Mouse (Mus musculus): ENCODE results near the gene Pbx1.

Pbx1 gene

DNA sequence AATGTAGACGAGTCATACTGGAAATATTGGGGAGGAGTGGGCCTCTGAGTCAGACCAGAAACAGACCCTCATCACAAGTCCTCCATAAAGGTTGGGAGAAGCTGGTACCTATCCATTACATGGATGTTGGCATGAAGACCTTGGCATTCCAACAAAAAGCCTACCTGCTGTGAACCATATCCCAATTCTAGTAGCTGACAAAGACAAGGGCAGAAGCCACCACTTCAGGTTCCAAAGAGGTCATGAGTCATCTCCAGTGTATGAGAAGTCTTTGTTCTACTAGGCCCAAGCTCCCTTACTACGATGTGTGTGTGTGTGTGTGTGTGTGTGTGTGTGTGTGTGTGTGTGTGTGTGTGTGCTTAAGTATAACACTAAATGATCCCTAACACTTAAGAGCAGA, 160.0 kb downstream of the Pbx1 start:
- no peak for DNase-seq (ENCODE audit: extremely low read depth, low read depth)

DNA sequence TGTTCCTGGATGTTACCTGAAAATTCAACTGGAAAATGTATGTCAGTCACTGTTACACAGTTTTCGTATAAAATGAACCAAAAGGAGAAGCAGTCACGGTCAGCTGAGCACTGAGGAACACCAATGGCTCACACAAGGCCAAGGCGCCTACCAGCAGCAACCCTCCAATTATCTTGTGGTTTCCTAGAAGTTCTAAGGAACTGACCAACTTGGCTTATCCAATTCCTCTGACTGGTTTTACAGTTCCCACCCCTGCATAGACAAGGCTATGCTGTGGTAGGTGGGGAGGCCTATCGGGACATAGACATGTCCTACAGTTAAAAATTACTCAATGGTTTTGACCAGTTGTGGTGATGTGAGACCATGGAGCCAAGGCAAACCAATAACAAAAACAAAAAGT, 160.9 kb downstream of the Pbx1 start:
- DNase-seq (ENCODE audit: extremely low read depth, low read depth) = no peak

DNA sequence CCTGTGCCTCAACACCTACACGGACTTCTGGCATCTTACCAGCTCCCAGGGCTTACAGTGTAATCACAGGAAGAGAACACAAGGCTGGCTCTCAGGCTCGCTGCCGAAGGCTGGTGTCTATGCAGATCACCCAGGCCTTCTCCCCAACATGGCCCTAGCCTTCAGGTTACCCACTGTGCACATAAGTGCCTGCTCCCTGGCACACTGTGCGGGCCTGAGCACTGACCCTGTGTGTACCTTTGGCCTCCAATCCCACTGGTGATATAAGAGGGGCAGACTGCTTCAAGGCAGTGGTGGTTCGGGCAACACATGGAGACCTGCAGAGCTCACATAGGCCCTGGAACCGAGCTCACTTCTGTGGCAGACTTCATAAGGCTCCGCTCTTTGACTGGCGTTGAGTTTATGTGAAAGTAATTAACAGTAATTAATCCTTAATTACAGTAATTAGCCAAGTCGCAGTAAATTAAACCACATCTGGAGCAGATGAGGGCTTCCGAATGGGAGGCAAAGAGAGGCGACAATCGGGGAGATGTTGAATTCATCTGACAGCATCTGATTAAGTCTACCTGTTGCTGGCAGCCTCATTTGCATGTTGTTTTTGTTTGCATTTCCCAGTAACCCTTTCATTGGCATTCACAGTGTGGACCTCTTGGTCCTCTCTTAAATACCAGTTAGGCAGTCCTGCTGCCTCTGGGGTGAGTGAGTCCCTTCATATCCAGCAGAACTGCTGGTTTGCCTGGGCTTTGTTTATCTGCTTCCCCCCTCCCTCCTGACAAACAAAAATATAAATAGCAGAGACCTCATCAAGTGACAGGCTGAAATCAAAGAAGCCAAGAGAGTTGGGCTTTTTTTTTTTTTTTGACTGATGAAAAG, 163.1 kb downstream of the Pbx1 start:
- DNase-seq (ENCODE audit: extremely low read depth, low read depth) = no peak

DNA sequence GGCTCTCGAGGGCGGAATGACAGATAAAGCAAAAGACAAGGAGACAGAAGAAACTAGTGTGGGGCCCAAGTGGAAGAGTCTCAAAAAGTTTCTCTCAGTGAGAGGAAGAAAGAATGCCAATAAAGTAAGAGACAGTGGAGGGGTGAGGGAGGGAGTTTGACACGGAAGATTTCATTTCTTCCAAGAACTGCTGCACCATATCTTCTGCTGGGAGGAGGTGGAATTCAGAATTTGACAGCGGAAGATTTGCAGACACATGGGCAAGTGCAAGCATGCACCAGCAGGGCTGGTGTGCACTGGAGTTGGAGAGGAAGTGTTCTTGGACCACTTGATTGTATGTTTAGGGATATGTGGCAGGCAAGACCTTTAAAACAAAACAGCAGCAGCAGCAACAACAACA, 163.8 kb downstream of the Pbx1 start:
- no peak for DNase-seq (ENCODE audit: extremely low read depth, low read depth)

DNA sequence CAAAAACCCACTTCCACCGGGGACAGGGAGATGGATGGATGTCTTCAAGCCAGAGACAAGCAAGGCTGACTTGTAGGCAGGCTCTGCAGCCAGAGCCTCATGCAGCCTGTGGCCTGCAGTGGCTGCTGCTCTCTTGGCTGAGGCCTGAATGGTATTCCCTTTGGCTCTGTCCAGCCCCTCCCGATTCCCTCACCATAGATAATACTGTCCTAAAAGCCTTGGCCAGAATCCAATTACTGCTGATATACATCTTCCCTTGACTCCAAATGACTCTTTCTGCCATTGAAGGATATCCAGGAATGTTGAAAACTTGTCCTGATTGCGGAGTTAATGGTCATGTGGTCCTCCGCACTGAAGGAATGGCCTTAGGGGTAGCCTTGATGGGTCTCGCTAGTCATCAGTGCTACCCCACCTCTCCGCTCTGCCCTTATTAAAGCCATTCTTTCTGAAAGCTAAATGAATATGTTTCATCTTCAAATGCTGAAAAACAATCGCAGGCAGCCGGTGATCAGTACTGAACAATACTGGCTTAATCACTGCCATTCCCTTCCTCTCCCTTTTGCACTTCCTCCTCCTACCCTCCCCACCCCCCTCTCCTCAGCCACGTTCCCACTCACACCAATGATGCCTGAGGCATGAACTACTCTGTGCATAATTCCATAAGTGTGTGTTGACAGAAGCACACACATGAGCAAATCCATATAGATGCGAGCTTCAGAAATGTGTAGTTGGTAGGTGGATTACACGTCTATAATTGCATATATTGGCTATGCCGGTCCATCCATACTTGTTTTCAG, 166.3 kb downstream of the Pbx1 start:
- DNase-seq (ENCODE audit: extremely low read depth, low read depth) = no peak

DNA sequence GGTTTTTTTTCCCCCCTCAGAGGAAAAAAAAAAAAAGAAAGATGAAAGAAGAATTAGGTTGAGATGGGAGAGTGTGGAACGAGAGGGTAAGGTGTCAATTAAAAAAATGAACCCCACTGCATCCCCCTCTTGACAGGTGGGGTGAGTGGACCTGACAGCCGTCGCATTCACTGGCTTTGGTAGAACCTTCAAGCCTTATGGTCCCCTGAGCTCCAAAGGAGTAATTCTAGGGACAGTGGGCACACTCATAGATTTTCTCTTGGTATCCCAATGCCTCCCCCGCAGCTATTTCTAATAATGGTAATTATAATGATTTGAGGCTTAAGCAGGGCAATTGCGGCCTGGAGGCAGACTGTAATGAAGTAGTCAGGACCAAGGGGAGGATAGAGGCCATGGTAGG, 167.0 kb downstream of the Pbx1 start:
- no peak for DNase-seq (ENCODE audit: extremely low read depth, low read depth)

DNA sequence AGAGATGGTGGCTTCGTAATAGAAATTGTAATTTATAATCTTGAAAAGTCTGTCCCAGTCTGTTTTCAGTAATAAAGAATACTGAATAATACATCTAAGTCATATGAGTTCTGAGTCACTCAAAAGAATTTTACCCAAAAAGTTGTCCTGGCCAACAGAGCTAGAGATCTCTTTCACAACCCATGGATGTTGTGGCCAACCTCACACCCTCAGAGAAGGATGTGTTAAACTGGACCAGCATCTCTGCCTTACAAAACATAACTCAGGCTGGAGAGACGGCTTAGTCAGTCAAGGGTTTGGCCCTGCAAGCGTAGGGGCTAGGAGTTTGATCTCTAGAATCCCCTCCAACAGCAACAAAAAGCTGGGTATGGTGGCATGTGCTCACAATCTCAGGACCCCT, 171.7 kb downstream of the Pbx1 start:
- DNase-seq (ENCODE audit: extremely low read depth, low read depth) = no peak

DNA sequence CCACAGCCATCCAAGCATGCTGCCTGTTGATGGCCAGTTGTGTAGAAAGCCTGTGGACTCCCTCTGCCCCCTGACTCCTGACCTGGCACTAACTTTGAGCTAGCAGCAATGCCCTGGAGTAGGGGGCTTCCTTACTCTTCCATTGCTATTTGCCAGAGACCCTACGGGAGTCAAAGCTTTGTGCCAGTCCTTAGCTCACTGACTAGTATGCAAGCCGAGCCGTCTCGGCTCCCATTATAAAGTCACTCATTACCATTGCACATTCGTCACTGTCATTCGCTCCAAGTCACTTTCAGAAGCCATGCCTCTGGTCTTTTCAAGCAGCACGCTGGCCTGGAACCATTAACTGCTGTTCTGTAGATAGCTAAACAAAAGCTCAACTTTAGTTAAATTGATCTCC, 173.2 kb downstream of the Pbx1 start:
- DNase-seq (ENCODE audit: extremely low read depth, low read depth) = no peak

DNA sequence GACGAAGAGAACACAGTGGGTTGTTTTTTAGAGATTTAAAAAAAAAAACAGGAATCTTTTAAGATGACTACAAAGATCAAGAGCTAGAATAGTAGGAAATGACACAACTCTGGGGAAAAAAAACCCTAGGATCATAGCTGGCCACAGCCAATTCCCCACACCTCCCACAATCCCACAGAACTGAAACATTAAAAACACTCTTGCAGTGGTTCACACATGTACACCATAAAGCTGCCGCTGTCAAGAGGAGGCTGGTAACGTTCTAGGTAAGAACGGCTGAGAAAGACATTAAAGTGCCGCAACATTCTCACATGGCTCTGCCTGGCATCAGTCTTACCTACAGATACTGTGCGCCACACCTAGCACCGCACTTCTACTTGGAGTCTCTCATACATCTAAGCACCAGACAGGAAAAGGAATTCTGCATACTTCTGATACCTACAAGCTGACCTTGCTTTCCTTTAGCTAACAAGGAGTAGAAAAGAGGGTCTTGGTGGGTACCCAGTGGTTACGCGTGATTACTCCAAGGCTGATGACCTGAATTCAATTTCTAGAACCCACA, 176.6 kb downstream of the Pbx1 start:
- DNase-seq (ENCODE audit: extremely low read depth, low read depth) = no peak

DNA sequence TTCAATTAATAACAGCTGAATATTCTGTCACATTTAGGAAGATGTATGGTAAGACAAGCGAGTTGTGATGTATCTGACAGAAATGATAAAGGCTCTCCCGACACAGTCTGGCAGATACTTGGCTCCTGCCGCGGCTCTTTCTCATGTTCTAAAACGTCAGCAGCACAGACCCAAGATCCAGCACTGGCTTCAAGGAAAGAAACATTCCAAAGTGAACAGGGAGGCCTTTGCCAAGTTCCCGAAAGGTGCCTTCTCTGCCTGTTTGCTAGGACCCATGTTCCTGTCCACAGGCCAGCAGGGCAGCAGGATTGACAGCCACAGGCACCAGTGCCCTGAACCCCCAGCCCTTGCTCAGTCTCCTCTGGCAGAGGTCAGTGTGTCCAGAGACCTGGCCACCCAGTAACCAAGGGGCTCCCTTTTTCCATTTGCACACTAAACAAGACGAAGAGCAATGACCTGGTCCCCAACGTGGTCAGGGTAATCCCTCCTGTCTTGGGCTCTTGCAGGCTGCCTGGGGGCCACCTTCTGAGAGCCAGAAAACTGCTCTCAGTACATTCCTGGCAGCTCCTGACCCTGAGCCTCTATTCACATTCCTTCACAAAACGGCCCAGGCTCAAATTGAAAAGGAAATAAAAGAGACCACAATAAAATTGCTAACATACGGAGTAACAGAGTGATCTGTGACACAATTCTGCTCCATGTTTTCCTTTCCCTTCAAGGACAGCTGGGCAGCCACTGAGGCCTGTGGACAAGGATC, 184.9 kb downstream of the Pbx1 start:
- no peak for DNase-seq (ENCODE audit: extremely low read depth, low read depth)

DNA sequence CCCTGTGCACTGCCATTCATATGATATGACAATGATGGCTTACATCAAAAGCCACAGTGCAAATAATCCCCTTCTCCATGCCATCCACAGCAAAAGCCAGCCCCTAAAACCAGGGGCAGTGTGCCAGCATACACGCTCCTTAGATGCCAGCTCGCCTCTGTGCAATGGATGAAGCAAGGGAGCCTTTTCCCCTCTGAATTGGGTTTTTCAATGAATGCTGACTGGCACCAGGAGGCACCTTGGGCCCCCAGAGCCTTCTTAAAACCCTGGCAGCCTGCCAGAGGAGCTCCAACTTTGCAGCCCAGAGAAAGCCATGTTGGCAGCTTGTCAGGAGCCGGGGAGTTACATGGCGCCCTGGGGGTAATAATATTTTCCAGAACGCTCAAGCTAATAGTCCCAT, 186.5 kb downstream of the Pbx1 start:
- no peak for DNase-seq (ENCODE audit: extremely low read depth, low read depth)

DNA sequence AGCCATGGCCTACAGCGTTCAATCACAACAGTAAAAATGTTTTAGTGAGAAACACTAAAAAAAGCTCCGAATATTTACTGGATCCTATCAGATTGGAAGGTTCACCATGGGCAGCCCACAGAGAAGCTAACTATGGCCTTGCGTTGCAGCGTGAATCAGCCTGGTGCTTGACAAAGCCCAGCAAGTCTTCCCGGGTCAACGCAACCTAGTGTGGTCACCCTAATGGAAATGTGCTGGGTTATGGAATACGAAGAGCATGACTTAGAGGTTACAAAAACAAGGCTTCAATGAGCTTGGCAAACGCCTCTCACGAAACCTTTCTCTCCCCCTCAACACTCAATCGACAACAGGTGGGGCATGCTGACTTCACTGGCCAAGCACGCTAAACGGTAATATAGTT, 188.3 kb downstream of the Pbx1 start:
- DNase-seq (ENCODE audit: extremely low read depth, low read depth) = no peak

DNA sequence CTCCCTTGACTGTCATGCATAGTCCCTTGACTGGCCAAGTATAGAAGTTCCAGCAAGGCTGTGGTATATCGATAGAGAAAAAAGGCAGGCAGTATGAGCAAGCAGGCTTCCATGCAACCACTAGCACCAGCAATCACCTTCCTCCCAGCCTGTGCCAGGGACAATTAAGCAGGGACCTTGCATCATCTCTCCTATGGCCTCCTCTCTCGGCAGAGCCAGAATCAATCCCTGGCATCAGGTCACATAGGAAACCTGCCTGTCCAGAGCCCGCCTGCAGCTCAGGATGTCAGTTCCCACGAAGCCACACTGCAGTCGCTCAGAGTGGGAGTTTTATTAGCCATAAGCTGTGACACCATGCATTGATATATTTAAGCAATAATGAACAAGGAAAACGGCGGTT, 189.0 kb downstream of the Pbx1 start:
- DNase-seq (ENCODE audit: extremely low read depth, low read depth) = no peak

DNA sequence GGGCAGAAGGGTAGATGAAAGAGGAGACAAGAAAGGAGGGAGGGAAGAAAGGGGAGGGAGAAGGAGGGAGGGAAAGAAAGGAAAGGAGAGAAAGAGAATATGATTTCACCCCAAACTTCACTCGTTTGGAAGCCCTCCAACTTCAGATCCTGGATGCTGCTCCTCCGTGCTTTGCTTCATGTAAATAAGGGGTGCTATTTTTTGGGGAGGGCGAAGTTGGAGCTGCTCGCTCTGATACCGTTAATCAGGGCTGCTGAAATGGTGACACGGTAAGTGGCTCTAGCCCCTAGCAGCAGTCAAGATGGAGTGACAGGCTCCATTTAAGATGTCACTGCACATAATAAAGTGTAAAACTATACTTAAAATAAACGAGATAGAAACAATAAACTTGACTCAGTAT, 190.8 kb downstream of the Pbx1 start:
- DNase-seq (ENCODE audit: extremely low read depth, low read depth) = no peak

DNA sequence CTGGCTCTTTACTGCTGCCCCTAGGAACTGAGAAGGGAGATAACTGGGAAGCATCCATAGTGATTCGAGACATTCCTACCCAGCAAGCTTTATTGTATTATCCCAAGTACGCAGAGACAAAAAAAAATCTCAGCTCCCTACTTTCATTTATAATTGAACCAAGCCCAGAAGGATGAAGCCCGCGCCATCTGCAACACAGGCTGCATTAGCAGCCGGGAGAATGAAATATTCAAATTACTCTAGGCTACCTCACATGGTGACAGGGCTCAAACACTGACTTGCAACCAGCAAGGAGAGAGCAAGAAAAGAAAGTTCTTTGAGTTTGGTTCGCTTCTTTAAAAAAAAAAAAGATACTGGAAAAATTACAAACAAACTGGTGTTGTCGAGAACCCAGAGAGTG, 191.2 kb downstream of the Pbx1 start:
- DNase-seq (ENCODE audit: extremely low read depth, low read depth) = no peak

DNA sequence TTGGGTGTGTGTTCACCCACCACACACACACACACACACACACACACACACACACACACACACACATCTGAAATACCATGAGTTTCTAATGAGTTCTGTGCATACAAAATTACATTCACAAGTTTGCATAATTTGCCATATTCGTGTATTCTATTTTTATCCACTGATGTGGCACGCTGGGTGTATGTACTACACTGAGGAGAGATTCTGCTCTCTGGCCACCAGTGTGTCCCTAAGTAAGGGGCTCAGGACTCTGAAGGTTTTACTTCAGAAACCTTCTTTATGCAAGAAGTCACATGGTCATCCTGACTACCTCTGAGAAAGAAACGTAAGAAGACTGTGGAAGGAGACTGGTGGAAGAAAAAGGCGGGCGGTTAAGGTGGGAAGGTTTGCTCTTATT, 191.7 kb downstream of the Pbx1 start:
- no peak for DNase-seq (ENCODE audit: extremely low read depth, low read depth)

DNA sequence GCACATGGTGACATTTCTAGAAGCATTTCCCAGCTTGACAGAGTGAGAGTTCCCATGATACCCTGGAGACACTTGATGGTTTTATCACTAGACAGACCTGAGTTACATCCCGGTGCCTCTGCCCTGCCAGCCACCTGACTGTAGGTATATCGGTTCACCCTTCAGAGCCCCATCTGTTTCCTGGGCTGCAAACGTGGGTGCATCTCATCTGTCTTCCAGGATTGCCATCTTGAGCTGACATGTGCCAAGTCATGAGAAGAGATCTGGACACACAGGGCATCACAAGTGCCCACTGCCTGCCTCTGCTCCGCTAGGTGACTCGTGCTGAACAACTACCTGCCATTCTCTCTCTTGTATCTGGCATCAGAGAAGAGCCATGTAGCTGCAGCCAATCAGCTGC, 196.0 kb downstream of the Pbx1 start:
- DNase-seq (ENCODE audit: extremely low read depth, low read depth) = no peak

DNA sequence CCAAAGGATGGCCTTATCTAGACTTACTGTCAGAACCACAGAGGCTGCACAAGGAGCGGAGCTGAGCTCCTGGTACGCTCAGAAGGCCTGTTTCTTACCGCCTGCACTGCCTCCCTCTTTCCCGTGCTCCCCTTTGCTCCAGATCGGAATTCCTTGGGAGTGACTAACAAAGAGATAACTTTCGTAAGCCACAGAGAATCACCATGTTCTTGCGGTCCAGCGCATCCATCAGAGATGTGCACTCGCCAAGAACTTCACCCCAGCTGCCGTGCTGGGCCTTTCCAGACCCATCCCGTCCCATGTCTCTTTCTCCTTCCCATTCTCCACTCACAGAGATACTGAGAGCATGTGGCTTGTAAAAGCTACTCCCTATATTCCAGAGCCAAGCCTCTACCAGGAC, 197.7 kb downstream of the Pbx1 start:
- no peak for DNase-seq (ENCODE audit: extremely low read depth, low read depth)

DNA sequence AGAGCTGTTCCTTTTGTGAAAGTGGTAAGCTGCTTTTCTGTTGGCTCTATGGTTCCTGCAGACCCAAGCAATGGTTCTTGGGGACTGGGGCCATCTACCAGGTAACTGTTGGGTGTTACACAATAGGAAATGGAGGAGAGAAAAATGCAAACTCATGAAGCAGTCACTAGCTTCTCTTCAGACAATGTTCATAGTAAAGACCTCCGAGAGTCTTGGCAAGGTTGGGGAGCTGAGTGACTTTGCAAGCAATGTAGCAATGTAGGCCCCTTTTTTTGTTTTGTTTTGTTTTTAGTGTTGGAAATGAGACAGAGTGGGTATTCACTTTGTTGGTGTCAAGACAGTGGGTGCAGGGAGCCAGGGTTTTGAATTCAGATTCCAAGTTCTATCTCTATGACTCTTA, 198.9 kb downstream of the Pbx1 start:
- no peak for DNase-seq (ENCODE audit: extremely low read depth, low read depth)

DNA sequence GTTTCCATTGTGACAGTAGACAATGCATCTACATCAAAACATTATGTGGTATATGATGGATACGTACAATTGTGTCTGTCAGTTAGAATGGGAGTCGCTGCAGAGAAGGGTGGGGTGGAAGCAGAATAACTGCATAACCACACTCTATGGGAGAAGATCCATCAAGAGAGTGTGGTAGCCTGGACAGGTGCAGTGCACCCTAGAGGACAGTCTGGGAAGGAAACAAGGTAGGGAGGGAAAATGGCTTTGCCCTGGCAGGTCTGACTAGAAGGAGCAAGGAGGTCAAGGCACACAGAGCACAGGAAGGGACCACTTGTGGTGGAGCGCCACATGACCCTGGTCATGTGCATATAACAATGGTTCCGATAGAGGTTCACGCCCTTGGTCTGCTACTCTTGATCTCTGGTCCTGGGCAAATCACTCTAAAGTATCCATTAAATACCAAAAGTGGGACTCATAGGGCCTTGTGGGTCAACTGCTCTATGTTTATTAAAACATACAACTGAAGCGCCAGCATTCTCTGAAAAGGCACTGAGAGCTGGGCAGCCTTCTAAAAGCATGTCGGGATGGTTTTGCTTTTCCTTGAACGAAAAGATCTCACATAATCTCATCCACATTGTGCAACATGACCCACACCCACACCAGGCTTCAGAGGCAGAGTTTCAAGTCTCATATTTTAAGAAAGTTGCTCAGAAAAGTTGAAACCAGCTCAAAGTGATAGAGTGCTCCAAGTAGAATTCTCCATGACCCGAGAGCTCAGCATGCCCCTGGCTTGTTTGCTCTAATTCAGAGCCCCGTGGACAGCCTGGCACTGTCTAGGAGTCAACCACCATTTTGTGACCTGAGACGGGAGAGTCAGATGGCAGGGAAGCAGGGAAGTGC, 200.3 kb downstream of the Pbx1 start:
- DNase-seq (ENCODE audit: extremely low read depth, low read depth) = no peak

DNA sequence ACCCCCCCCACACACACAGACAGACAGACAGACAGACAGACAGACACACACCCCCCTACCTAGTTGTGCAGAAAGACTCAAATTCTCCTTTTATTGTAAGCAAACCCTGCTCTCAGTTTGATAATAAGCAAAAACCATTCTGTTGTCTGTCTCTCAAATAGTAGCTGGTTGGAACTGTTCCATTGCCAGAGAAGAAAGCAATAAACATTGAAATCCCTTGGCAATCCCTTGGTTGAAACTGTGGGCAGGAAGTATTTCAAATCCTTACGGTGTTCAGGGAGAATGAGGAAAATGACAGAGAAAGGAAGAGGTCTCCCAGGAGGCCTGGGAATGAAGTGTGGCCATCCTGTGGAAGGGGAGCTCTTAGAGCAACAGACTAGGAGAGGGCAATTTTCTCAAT, 201.2 kb downstream of the Pbx1 start:
- DNase-seq (ENCODE audit: extremely low read depth, low read depth) = no peak
